Mouse (Mus musculus): ENCODE measurements at regions not wholly inside any gene's neighbourhood (a gene's known extent, or its start where the extent isn't known, plus 50 kb on each side); places are given as distances from the start of the nearest gene placed in this dataset.

DNA sequence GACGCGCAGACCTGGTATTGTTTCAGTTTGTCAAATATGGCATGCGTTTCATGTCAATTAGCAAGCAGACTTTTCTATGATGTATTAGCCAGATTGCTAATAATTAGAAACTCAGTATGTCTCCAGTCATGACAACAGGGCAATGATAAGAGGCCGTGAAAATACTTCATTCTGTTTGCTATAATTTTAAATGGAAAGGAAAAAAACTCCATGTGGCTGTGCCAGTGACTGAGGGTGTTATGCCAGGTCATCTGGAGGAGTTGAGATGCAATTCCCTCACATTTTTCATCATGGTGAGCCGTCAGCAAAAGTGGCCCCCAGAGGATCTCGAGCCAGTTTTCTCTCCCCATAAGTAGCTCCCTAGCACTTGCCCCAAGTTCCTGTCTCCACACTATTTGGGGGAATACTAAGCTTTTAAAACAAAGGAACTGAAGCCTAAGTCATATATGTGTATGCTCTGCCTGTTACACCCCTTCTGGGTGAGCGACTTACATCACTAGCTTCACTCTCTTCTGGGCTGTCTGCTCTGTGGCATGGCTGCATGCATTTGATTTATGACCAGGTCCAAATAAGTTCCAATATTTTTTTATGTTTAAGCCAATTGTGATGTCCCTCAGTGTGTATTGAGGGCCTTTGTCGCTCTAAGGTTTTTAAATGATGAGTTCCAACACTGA, 681.4 kb downstream of the Utrn start:
- in situ Hi-C loops (cut with MboI, MseI) = no loop called here

GRCm38 (mm10) chr10:12190435-12190834, 678.7 kb downstream of the Utrn start:
- in situ Hi-C loops (cut with MboI, MseI) = no loop called here

DNA sequence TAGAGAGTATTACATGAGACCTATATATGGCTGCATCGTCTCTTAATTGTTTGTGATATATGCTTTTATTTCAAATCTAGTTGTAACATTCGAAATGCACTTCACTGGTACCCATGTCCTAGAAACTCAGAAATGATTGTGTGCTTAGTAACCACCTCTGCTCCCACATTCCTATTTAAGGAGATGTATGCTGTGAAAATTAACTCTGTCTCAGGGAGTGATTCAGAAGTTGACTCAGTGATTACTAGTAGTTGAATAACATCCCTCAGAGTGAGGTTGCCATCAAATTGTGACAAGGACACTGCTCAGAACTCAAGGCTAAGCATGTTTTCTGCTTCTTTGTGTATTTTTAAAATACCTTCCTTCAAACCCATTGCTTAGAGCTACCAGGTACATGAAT, 661.9 kb downstream of the Utrn start:
- in situ Hi-C loops (cut with MboI, MseI) = no loop called here

DNA sequence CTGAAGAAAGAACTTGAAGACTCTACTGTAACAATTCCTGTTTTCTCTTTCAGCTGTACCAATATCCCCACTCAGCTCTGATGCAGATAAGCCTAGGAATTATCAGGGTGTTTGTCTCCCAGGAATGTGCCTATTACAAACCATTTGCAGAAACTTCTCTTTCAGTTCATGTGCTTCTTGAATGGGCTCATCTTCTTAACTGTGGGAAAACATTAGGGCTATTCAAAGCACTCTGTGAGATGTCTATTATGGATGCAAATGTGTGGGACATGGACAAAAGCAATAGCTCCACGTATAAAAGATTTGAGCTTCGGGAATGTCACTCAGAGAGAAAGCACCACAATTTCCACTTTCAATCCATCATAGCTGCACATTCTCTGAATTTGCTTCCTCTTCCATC, 659.0 kb downstream of the Utrn start:
- in situ Hi-C loops (cut with MboI, MseI) = no loop called here

DNA sequence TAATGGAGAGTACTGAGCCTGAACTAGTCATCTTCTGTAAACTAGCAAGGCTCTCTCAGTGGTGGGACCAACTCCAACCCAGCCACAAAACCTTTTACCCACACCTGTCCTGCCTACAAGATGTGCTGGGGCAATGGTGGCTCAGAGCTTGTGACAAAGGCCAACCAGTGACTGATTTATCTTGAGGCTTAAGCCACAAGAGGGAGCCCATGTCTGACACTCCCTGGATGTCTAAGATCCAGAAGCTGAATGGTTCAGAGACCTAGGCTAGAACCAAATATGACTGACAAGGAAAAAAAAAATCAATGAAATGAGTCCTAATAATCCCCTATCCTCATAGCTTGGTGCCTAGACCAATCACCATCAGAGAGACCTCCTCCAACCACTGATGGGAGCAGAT, 650.3 kb downstream of the Utrn start:
- in situ Hi-C loops (cut with MboI, MseI) = no loop called here

- in situ Hi-C loops (cut with MboI, MseI) = loop anchor here in 1 of 2 experiments (10.0 kb wide), 1 partner anchor 381 kb away; no protein-coding TSS in a partner anchor
These were observed 635.0 kb downstream of the Utrn start for GRCm38 (mm10) chr10:12234141-12234540.

DNA sequence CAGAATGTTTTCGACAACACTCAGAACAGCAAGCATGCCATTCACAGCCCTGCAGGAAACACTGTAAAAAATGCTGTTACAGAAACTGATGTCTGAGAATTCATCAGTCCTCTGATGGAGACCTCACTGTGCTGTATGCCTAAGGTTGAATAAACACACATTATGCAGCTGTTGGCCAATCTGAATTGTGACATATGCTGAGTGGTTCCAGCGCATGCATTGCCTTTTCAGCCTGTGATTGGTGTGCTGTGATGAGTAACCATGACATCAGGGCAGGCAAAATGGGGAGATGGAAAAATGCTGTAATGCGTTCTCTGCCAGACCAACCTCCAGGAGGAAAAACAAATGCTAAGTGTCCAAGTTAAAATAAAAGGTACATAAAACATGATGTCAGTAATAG, 620.3 kb downstream of the Utrn start:
- in situ Hi-C loops (cut with MboI, MseI) = no loop called here

DNA sequence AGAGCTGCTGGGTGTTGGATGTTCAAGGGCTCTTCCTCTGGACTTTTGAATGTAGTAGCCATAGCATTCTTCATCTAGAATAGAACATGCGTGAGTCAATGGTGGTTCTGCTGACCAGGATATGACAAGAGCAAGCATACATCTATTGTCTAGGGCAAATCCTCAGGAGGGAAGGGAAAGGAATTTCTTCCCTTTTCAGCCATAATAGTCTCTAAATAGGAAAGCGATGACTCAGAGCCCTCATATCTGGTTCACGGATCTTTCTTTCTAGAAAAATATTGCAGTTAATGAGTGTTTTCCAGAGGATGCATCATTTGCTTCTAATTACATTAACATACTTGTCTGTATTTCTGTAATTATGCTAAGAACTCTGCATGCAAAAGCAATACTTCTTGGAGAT, 615.9 kb downstream of the Utrn start:
- in situ Hi-C loops (cut with MboI, MseI) = no loop called here

DNA sequence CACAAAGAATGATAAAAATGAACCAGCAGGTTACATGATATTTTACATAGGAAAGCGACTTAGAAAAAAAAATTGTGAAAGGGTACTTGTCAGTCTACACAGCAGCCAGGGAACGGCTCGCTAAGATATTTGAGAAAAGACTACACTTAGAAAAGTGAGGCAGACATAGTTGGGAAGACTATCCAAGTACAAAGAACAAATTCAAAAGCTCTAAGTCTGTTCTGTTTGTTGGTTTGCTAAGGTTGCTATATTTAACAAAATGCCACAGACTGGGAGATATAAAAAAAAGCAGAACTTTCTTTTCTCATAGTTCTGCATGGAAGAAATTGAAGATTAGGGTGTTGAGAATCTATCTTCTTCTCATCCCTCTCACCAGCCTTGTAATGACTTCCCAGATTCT, 583.5 kb downstream of the Utrn start:
- in situ Hi-C loops (cut with MboI, MseI) = no loop called here

DNA sequence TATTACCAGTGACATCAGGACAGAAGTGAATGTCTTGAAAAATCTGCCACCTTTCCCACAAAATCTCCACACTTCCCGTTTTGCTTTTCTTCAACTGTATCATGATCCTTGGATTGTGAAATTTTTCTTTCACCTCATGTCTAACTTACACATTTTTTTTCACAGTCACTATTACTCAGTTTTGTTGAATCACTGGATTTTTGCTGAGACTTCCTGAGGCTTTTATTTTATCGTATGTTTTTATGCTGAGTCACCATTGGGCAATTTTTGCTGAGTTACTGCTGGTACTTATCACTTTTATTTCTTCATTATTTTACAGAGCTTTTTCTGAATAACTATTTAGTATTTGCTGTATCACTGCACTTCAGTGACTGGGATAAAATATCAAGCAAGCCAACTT, 570.3 kb downstream of the Utrn start:
- in situ Hi-C loops (cut with MboI, MseI) = loop anchor here in 1 of 2 experiments (10.0 kb wide), 1 partner anchor 174 kb away; no protein-coding TSS in a partner anchor

GRCm38 (mm10) chr10:12302396-12302795, 566.8 kb downstream of the Utrn start:
- in situ Hi-C loops (cut with MboI, MseI) = no loop called here

- in situ Hi-C loops (cut with MboI, MseI) = no loop called here
These were observed 548.9 kb downstream of the Utrn start for GRCm38 (mm10) chr10:12320311-12320710.

All from T-helper 17 cell (primary cell).